8 mouse cellular contexts compared by ENCODE assay signal in the genomic region with DNA sequence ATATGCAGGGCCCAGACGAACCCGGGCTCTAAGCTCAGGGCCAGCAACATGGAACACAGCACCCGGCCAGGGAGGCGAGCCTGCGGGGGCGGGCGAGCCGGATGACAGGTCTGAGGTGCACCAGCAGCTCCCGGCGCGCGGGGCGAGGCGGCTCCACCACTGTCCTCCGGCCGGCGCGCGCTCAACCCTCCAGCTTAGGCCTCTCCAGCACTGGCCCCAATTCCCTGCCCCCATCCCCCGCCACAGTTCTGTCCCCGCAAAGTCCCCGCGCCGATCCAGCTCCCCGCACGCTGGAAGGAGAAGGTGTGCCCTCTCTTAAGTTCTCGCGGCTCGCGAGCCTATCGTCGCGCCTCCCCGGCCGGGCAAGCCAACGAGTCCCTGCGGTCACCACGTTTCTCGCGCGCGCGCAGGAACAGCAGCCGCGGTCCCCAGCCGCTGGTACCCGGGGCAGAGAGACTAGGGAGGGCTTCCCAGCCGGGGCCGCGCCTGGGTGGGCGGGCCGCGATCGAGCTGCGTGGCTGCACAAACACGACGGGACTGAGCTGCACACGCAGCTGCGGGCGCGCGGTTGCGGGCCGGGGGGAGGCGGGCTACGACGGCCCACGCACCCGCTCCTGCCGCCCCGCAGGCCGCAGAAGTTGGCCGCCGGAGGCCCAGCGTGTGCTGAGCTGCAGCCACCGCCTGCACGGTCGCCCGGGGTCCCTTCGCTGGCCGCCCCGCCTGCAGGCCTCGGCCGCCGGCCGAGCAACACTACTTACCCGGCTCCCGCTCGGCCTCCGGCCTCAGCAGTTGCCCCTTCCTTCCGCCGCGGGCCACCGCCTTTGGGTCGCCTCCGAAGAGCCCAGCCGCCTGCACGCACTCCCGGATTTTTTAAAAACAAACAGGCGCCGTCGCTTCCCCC. TPM values are rescaled to one million over a fixed set of nuclear protein-coding genes. Genes with fewer than 3 reads are reported as not detected.
DNase-seq lines count a peak whose midpoint lies in the region; ATAC-seq and TF ChIP-seq lines count a peak whose summit lies in the region.

No protein-coding gene starts in this region.

- H3K9ac ChIP-seq in hindbrain, postnatal 0 days (replicated peaks; ENCODE audit: low read length): peak overlapping the region; percentile 92
- peak overlapping the region; percentile 84 for H3K9ac ChIP-seq in limb, embryonic 15.5 days
- H3K9ac ChIP-seq in midbrain, embryonic 14.5 days (replicated peaks; ENCODE audit: low read length): peak overlapping the region; percentile 89
- peak overlapping the region; percentile 75 for H3K9ac ChIP-seq in stomach, embryonic 15.5 days

- no peak for TF ChIP-seq CTCF in thymus, adult 2 months (IDR thresholded peaks at IDR 0.05; ENCODE audit: borderline replicate concordance, control insufficient read depth, extremely low read depth, insufficient read depth, low read length, poor library complexity)
- TF ChIP-seq CTCF in hindbrain, postnatal 0 days (IDR thresholded peaks at IDR 0.05; ENCODE audit: low read depth): no peak

- DNase-seq in thymus, adult 2 months: peak; percentile 51
- DNase-seq in thymus, adult 18-20 months: no peak
- DNase-seq in cerebellum, adult 9-11 months: peak; percentile 74
- DNase-seq in frontal cortex, postnatal 36 days (ENCODE audit: low spot score in 2 of 2): peak; percentile 55 to 57
- peak; percentile 88 for DNase-seq in hindbrain, postnatal 0 days (ENCODE audit: low spot score)
- DNase-seq in midbrain, embryonic 14.5 days: peak; percentile 87

- no peak overlapping the region for H3K27ac ChIP-seq in thymus, adult 2 months (ENCODE audit: control insufficient read depth, insufficient read depth, low read length)
- peak overlapping the region; percentile 94 for H3K27ac ChIP-seq in hindbrain, postnatal 0 days
- H3K27ac ChIP-seq in limb, embryonic 15.5 days: peak overlapping the region; percentile 98
- H3K27ac ChIP-seq in midbrain, embryonic 14.5 days (replicated peaks; ENCODE audit: low read depth, low read length): peak overlapping the region; percentile 95
- H3K27ac ChIP-seq in stomach, embryonic 15.5 days: peak overlapping the region; percentile 99

- no peaks in the 10 kb centered on the region for H3K36me3 ChIP-seq in thymus, adult 2 months (ENCODE audit: control insufficient read depth, insufficient read depth, low read length)
- no peaks in the 10 kb centered on the region for H3K36me3 ChIP-seq in hindbrain, postnatal 0 days (ENCODE audit: insufficient read depth, low read length)
- no peaks in the 10 kb centered on the region for H3K36me3 ChIP-seq in limb, embryonic 15.5 days
- H3K36me3 ChIP-seq in midbrain, embryonic 14.5 days (ENCODE audit: control insufficient read depth, insufficient read depth, low read length): no peaks in the 10 kb centered on the region
- no peaks in the 10 kb centered on the region for H3K36me3 ChIP-seq in stomach, embryonic 15.5 days

- no peak for TF ChIP-seq POLR2A in thymus, adult 2 months (IDR thresholded peaks at IDR 0.05; ENCODE audit: control insufficient read depth, extremely low read depth, insufficient read depth, low read length, poor library complexity)

- peak overlapping the region; percentile 97 for H3K4me2 ChIP-seq in hindbrain, postnatal 0 days (ENCODE audit: low read depth, low read length)
- peak overlapping the region; percentile 90 for H3K4me2 ChIP-seq in limb, embryonic 15.5 days
- peak overlapping the region; percentile 84 for H3K4me2 ChIP-seq in midbrain, embryonic 14.5 days (ENCODE audit: low read length)
- H3K4me2 ChIP-seq in stomach, embryonic 15.5 days: peak overlapping the region; percentile 74

- WGBS in thymus, adult 2 months: under 1% methylated on average over 93 of the region's 102 CpGs
- WGBS in hindbrain, postnatal 0 days: 3% methylated on average over 94 of the region's 102 CpGs
- under 1% methylated on average over 95 of the region's 102 CpGs for WGBS in limb, embryonic 15.5 days
- under 1% methylated on average over 101 of the region's 102 CpGs for WGBS in midbrain, embryonic 14.5 days
- WGBS in stomach, embryonic 15.5 days: under 1% methylated on average over 99 of the region's 102 CpGs

- peak; percentile 76 for ATAC-seq in hindbrain, postnatal 0 days
- no peak for ATAC-seq in limb, embryonic 15.5 days (ENCODE audit: insufficient number of reproducible peaks, low FRiP score, low TSS enrichment, low read depth)
- ATAC-seq in midbrain, embryonic 14.5 days (ENCODE audit: low FRiP score, low TSS enrichment): peak; percentile 55
- ATAC-seq in stomach, embryonic 15.5 days (ENCODE audit: insufficient read depth, low FRiP score, low read depth): peak; percentile 9; the same call in 1 of the 2 replicates

- H3K27me3 ChIP-seq in thymus, adult 2 months (ENCODE audit: control insufficient read depth, insufficient read depth, low read length): no peaks in the 10 kb centered on the region
- no peaks in the 10 kb centered on the region for H3K27me3 ChIP-seq in hindbrain, postnatal 0 days (ENCODE audit: insufficient read depth, low read length)
- H3K27me3 ChIP-seq in limb, embryonic 15.5 days: no peaks in the 10 kb centered on the region
- H3K27me3 ChIP-seq in midbrain, embryonic 14.5 days (ENCODE audit: control insufficient read depth, insufficient read depth, low read length): no peaks in the 10 kb centered on the region
- H3K27me3 ChIP-seq in stomach, embryonic 15.5 days (replicated peaks): no peaks in the 10 kb centered on the region

- H3K4me3 ChIP-seq in thymus, adult 2 months (ENCODE audit: control insufficient read depth, insufficient read depth, low read length): peak overlapping the region; percentile 60
- peak overlapping the region; percentile 77 for H3K4me3 ChIP-seq in hindbrain, postnatal 0 days (ENCODE audit: low read length)
- H3K4me3 ChIP-seq in limb, embryonic 15.5 days: peak overlapping the region; percentile 75
- peak overlapping the region; percentile 83 for H3K4me3 ChIP-seq in midbrain, embryonic 14.5 days (replicated peaks; ENCODE audit: low read depth, low read length)
- peak overlapping the region; percentile 73 for H3K4me3 ChIP-seq in stomach, embryonic 15.5 days (replicated peaks)

- peaks cover 36% of the 10 kb centered on the region for H3K4me1 ChIP-seq in thymus, adult 2 months (replicated peaks; ENCODE audit: control insufficient read depth, insufficient read depth, low read length)
- H3K4me1 ChIP-seq in hindbrain, postnatal 0 days (ENCODE audit: insufficient read depth, low read length): peaks cover 36% of the 10 kb centered on the region
- peaks cover 80% of the 10 kb centered on the region for H3K4me1 ChIP-seq in limb, embryonic 15.5 days
- H3K4me1 ChIP-seq in midbrain, embryonic 14.5 days (ENCODE audit: control insufficient read depth, insufficient read depth, low read length): peaks cover 46% of the 10 kb centered on the region
- H3K4me1 ChIP-seq in stomach, embryonic 15.5 days: peaks cover 68% of the 10 kb centered on the region

- H3K9me3 ChIP-seq in hindbrain, postnatal 0 days (ENCODE audit: low read length): no peaks in the 10 kb centered on the region
- no peaks in the 10 kb centered on the region for H3K9me3 ChIP-seq in limb, embryonic 15.5 days
- H3K9me3 ChIP-seq in midbrain, embryonic 14.5 days (ENCODE audit: control insufficient read depth, low read length): no peaks in the 10 kb centered on the region
- no peaks in the 10 kb centered on the region for H3K9me3 ChIP-seq in stomach, embryonic 15.5 days

RNA-seq across cellular contexts. Expression of a gene that starts 25.7 kb away (rescaled TPM):
- 26.1 and 30.9 TPM in 2 replicates for polyA plus RNA-seq in thymus, adult 2 months (2012; rRNA removed)
- 9.3 and 11.5 TPM in 2 replicates for total RNA-seq in hindbrain, postnatal 0 days (2014; rRNA removed)
- 2.7 and 3.0 TPM in 2 replicates for polyA plus RNA-seq in hindbrain, postnatal 0 days (2015; fragmentation: Nextera tagmentation; extraction: Ambion mirVana)
- polyA plus RNA-seq in limb, embryonic 15.5 days (2015; fragmentation: Nextera tagmentation; extraction: Ambion mirVana): 13.2 and 13.8 TPM in 2 replicates
- polyA plus RNA-seq in midbrain, embryonic 14.5 days (2014; fragmentation: Nextera tagmentation; extraction: Ambion mirVana): 2.7 and 4.3 TPM in 2 replicates
- 9.9 and 10.5 TPM in 2 replicates for polyA plus RNA-seq in stomach, embryonic 15.5 days (2015; fragmentation: Nextera tagmentation; extraction: Ambion mirVana)

RNA-seq across cellular contexts. Expression of a gene that starts 44.7 kb away (rescaled TPM):
- 0.24 and 0.28 TPM in 2 replicates for polyA plus RNA-seq in thymus, adult 2 months (2012; rRNA removed)
- total RNA-seq in hindbrain, postnatal 0 days (2014; rRNA removed): 2.5 and 3.8 TPM in 2 replicates
- 4.2 and 4.5 TPM in 2 replicates for polyA plus RNA-seq in hindbrain, postnatal 0 days (2015; fragmentation: Nextera tagmentation; extraction: Ambion mirVana)
- polyA plus RNA-seq in limb, embryonic 15.5 days (2015; fragmentation: Nextera tagmentation; extraction: Ambion mirVana): 0.78 and 0.93 TPM in 2 replicates
- 5.4 and 6.2 TPM in 2 replicates for polyA plus RNA-seq in midbrain, embryonic 14.5 days (2014; fragmentation: Nextera tagmentation; extraction: Ambion mirVana)
- polyA plus RNA-seq in stomach, embryonic 15.5 days (2015; fragmentation: Nextera tagmentation; extraction: Ambion mirVana): 0.76 and 0.94 TPM in 2 replicates

Comparison
In these comparisons a context has a peak if more than half of its experiments do, and no peak if none do; other contexts are left out.
1. DNase-seq: peak in thymus, adult 2 months (single experiment), cerebellum, adult 9-11 months (single experiment), frontal cortex, postnatal 36 days (2 of 2), hindbrain, postnatal 0 days (single experiment) and midbrain, embryonic 14.5 days (single experiment); none in thymus, adult 18-20 months (0 of 2).
2. Peak in every context shown above with its lines, with median percentiles within 50 percentile points of each other: H3K4me3 ChIP-seq, H3K4me2 ChIP-seq and H3K9ac ChIP-seq.